Mouse (Mus musculus) MEL (cell line): ENCODE measurements around the gene Myof. TPM values are rescaled to one million over a fixed set of nuclear protein-coding genes. Genes with fewer than 3 reads are reported as not detected.

Experiments used
- DNase-seq: peaks from one replicate; pipeline ENCODE4 v3.0.0; 2011; ENCODE audit warnings: low read depth, low spot score
- H3K27ac ChIP-seq: 2 replicates; pipeline ENCODE4 v1.5.1; 2012; ENCODE audit warnings: low read depth, mild to moderate bottlenecking, control low read depth, low read length, moderate library complexity; ENCODE audit not compliant: control insufficient read depth
- H3K27me3 ChIP-seq, 2 experiments: fragments of 150-350 bp in 1 of 2; sonication (generic) in 1 of 2; 2 replicates each; pipeline ENCODE4 v1.6.1; 2012; ENCODE audit warnings: low read length in 2 of 2, mild to moderate bottlenecking in 2 of 2, improper control_type of control experiment in 1 of 2, moderate library complexity in 1 of 2; ENCODE audit not compliant: insufficient read depth in 2 of 2, control insufficient read depth in 1 of 2
- H3K36me3 ChIP-seq, 2 experiments: 2 replicates each; pipeline ENCODE4 v1.6.1; 2012 to 2014; ENCODE audit warnings: low read length in 2 of 2, improper control_type of control experiment in 1 of 2, inconsistent platforms in 1 of 2, mild to moderate bottlenecking in 1 of 2; ENCODE audit not compliant: insufficient read depth in 2 of 2, control insufficient read depth in 1 of 2
- H3K4me1 ChIP-seq, 2 experiments: fragments of 150-350 bp in 1 of 2; sonication (generic) in 1 of 2; 2 replicates each; pipeline ENCODE4 v1.6.1; 2012; ENCODE audit warnings: low read length in 2 of 2, improper control_type of control experiment in 1 of 2, mild to moderate bottlenecking in 1 of 2; ENCODE audit not compliant: insufficient read depth in 2 of 2, control insufficient read depth in 1 of 2
- H3K4me3 ChIP-seq, 2 experiments: fragments of 150-350 bp in 1 of 2; sonication (generic) in 1 of 2; 2 replicates each; pipeline ENCODE4 v1.5.1; 2012; ENCODE audit warnings: low read depth in 2 of 2, low read length in 2 of 2, mild to moderate bottlenecking in 2 of 2, moderate library complexity in 2 of 2, control low read depth in 1 of 2, improper control_type of control experiment in 1 of 2; ENCODE audit not compliant: control insufficient read depth in 1 of 2, insufficient read depth in 1 of 2
- H3K79me2 ChIP-seq: 2 replicates; pipeline ENCODE4 v1.6.1; 2012; ENCODE audit warnings: mild to moderate bottlenecking, low read length, moderate library complexity; ENCODE audit not compliant: control insufficient read depth, poor library complexity, insufficient read depth
- H3K9ac ChIP-seq: 2 replicates; pipeline ENCODE4 v1.6.1; 2012; ENCODE audit warnings: low read depth, mild to moderate bottlenecking, control low read depth, low read length, moderate library complexity; ENCODE audit not compliant: control insufficient read depth, poor library complexity, severe bottlenecking
- H3K9me3 ChIP-seq: fragments of 150-350 bp; sonication (generic); replicated peaks from 2 replicates; pipeline ENCODE4 v1.6.1; 2012; ENCODE audit warnings: mild to moderate bottlenecking, low read length, improper control_type of control experiment, moderate library complexity; ENCODE audit not compliant: insufficient read depth
- BHLHE40 ChIP-seq: IDR thresholded peaks from 2 replicates; pipeline ENCODE4 v1.6.1; 2012; ENCODE audit warnings: low read depth, mild to moderate bottlenecking, inconsistent platforms, low read length, improper control_type of control experiment, borderline replicate concordance
- E2F4 ChIP-seq: IDR thresholded peaks from 2 replicates; pipeline ENCODE4 v1.6.1; 2011; ENCODE audit warnings: low read depth, low read length, improper control_type of control experiment, borderline replicate concordance
- ELF1 ChIP-seq: IDR thresholded peaks from 2 replicates; pipeline ENCODE4 v1.6.1; 2014; ENCODE audit warnings: low read depth, mild to moderate bottlenecking, inconsistent platforms, low read length, improper control_type of control experiment, moderate library complexity
- GABPA ChIP-seq: IDR thresholded peaks from 2 replicates; pipeline ENCODE4 v1.6.1; 2012; ENCODE audit warnings: low read depth, mild to moderate bottlenecking, inconsistent platforms, low read length, improper control_type of control experiment, moderate library complexity
- GATA1 ChIP-seq: IDR thresholded peaks from 2 replicates; pipeline ENCODE4 v1.6.1; 2011; ENCODE audit warnings: low read depth, low read length, improper control_type of control experiment
- KAT2A ChIP-seq: conservative IDR thresholded peaks from 2 replicates; pipeline ENCODE4 v1.6.1; 2012; ENCODE audit warnings: low read depth, low read length, improper control_type of control experiment, inconsistent platforms
- MAFK ChIP-seq: IDR thresholded peaks from 2 replicates; pipeline ENCODE4 v1.6.1; 2011; ENCODE audit warnings: low read depth, mild to moderate bottlenecking, low read length, improper control_type of control experiment, borderline replicate concordance
- MAZ ChIP-seq: IDR thresholded peaks from 2 replicates; pipeline ENCODE4 v1.6.1; 2012; ENCODE audit warnings: low read depth, mild to moderate bottlenecking, inconsistent platforms, low read length, improper control_type of control experiment
- MEF2A ChIP-seq: IDR thresholded peaks from 2 replicates; pipeline ENCODE4 v1.6.1; 2014; ENCODE audit warnings: low read depth, mild to moderate bottlenecking, inconsistent platforms, low read length, improper control_type of control experiment; ENCODE audit not compliant: poor library complexity, insufficient replicate concordance, severe bottlenecking; ENCODE audit errors: extremely low read depth
- MXI1 ChIP-seq: IDR thresholded peaks from 2 replicates; pipeline ENCODE4 v1.6.1; 2011; ENCODE audit warnings: mild to moderate bottlenecking, low read depth, low read length, improper control_type of control experiment
- MYC ChIP-seq: IDR thresholded peaks from 2 replicates; pipeline ENCODE4 v1.6.1; 2011; ENCODE audit warnings: low read depth, mild to moderate bottlenecking, low read length, improper control_type of control experiment, moderate library complexity
- POLR2AphosphoS5 ChIP-seq: IDR thresholded peaks from 2 replicates; pipeline ENCODE4 v1.6.1; 2012; ENCODE audit warnings: low read depth, borderline replicate concordance, mild to moderate bottlenecking, inconsistent platforms, low read length, moderate library complexity, mixed read lengths
- RAD21 ChIP-seq: IDR thresholded peaks from 2 replicates; pipeline ENCODE4 v1.6.1; 2011; ENCODE audit warnings: mild to moderate bottlenecking, low read depth, low read length, improper control_type of control experiment
- RCOR1 ChIP-seq: IDR thresholded peaks from 2 replicates; pipeline ENCODE4 v1.6.1; 2012; ENCODE audit warnings: low read depth, mild to moderate bottlenecking, inconsistent platforms, low read length, improper control_type of control experiment
- SIN3A ChIP-seq: IDR thresholded peaks from 2 replicates; pipeline ENCODE4 v1.6.1; 2012; ENCODE audit warnings: low read length, improper control_type of control experiment, inconsistent platforms
- SMC3 ChIP-seq: IDR thresholded peaks from 2 replicates; pipeline ENCODE4 v1.6.1; 2011; ENCODE audit warnings: low read depth, low read length, improper control_type of control experiment
- TCF12 ChIP-seq: IDR thresholded peaks from 2 replicates; pipeline ENCODE4 v1.6.1; 2014; ENCODE audit warnings: low read depth, mild to moderate bottlenecking, inconsistent platforms, low read length, improper control_type of control experiment, moderate library complexity
- UBTF ChIP-seq: IDR thresholded peaks from 2 replicates; pipeline ENCODE4 v1.6.1; 2012; ENCODE audit warnings: low read depth, mild to moderate bottlenecking, inconsistent platforms, low read length, improper control_type of control experiment, moderate library complexity, borderline replicate concordance; ENCODE audit not compliant: insufficient read depth
- USF1 ChIP-seq: IDR thresholded peaks from 2 replicates; pipeline ENCODE4 v1.6.1; 2014; ENCODE audit warnings: low read depth, mild to moderate bottlenecking, inconsistent platforms, low read length, improper control_type of control experiment, moderate library complexity
- USF2 ChIP-seq, 2 experiments: IDR thresholded peaks; 2 replicates each; pipeline ENCODE4 v1.6.1; 2011 to 2012; ENCODE audit warnings: improper control_type of control experiment in 2 of 2, low read length in 2 of 2, borderline replicate concordance in 1 of 2, inconsistent platforms in 1 of 2, low read depth in 1 of 2, mild to moderate bottlenecking in 1 of 2; ENCODE audit not compliant: insufficient read depth in 1 of 2
- ZC3H11A ChIP-seq: IDR thresholded peaks from 2 replicates; pipeline ENCODE4 v1.6.1; 2012; ENCODE audit warnings: low read depth, mild to moderate bottlenecking, inconsistent platforms, low read length, improper control_type of control experiment
- ZNF384 ChIP-seq: IDR thresholded peaks from 2 replicates; pipeline ENCODE4 v1.6.1; 2012; ENCODE audit warnings: low read depth, mild to moderate bottlenecking, inconsistent platforms, low read length, improper control_type of control experiment
- polyA plus RNA-seq, 2 experiments: library from polyadenylated mRNA; stranded (reverse) in 1 of 2; unstranded in 1 of 2; fragments of >175 nt in 1 of 2; fragments of >200 nt in 1 of 2; gene quantifications; 2 replicates each; pipeline versions ENCODE4 v1.2.1 to v1.2.4; 2012; ENCODE audit warnings: low replicate concordance in 2 of 2, low read depth in 1 of 2; ENCODE audit not compliant: insufficient read length in 2 of 2, insufficient read depth in 1 of 2, missing spikeins in 1 of 2
- total RNA-seq: library from RNA; depleted of rRNA; stranded (reverse); fragments of 300-350 nt; gene quantifications from 2 replicates; pipeline ENCODE4 v1.2.3, GENCODE M21; 2012

Gene Myof
- total and polyA plus RNA-seq, 3 experiments = 0.04 TPM; not detected in 2

- no peaks in the 10 kb centered on the region for H3K9me3 ChIP-seq
- H3K4me3 ChIP-seq = no peak overlapping the region
- no peaks in the 10 kb centered on the region for H3K36me3 ChIP-seq
- no peaks in the 10 kb centered on the region for H3K79me2 ChIP-seq
- H3K9ac ChIP-seq = no peak overlapping the region
- H3K27ac ChIP-seq = no peak overlapping the region
- no peak for DNase-seq
- H3K4me1 ChIP-seq = no peaks in the 10 kb centered on the region
- TF ChIP-seq BHLHE40 (no peak), ELF1 (no peak), USF1 (no peak), E2F4 (no peak), USF2 (IDR thresholded peaks at IDR 0.05; ENCODE audit: borderline replicate concordance in 1 of 2, insufficient read depth in 1 of 2, low read depth in 1 of 2, low read length in 2 of 2) (no peak), KAT2A (no peak), GATA1 (no peak), MXI1 (no peak), SIN3A (no peak), RAD21 (no peak), UBTF (no peak), MYC (no peak), RCOR1 (no peak), POLR2AphosphoS5 (no peak), MAZ (no peak), ZC3H11A (no peak), GABPA (no peak)
- peaks cover 0 to 1% of the 10 kb centered on the region in 2 experiments; a peak in 1 of 4 replicates for H3K27me3 ChIP-seq
Measured at GRCm38 (mm10) chr19:37989971-37990370, 53.4 kb downstream of the Myof start.

- Histone ChIP-seq H3K36me3 (no peaks in the 10 kb centered on the region), H3K9me3 (no peaks in the 10 kb centered on the region), H3K4me1 (no peaks in the 10 kb centered on the region), H3K27me3 (peaks cover 0 to 1% of the 10 kb centered on the region in 2 experiments; a peak in 1 of 4 replicates), H3K79me2 (no peaks in the 10 kb centered on the region), H3K9ac (no peak overlapping the region), H3K4me3 (no peak overlapping the region), H3K27ac (no peak overlapping the region)
- DNase-seq = no peak
- no peak for TF ChIP-seq SMC3
- no peak for TF ChIP-seq MAFK
- no peak for TF ChIP-seq ZNF384
- TF ChIP-seq ZC3H11A = no peak
- no peak for TF ChIP-seq MEF2A
- no peak for TF ChIP-seq UBTF
- TF ChIP-seq TCF12 = no peak
Measured at GRCm38 (mm10) chr19:37988156-37988555, 55.2 kb downstream of the Myof start.
